Mouse (Mus musculus) intestine, embryonic 16.5 days (tissue): ENCODE measurements around the gene Znhit3. TPM values are rescaled to one million over a fixed set of nuclear protein-coding genes. Genes with fewer than 3 reads are reported as not detected.
"Not testable (repeated sequence)": the region's sequence is repeated elsewhere in the genome, so short reads cannot be mapped to it uniquely, and the experiment has no call there.

Source experiments
- ATAC-seq: fragments of 200-750 bp; cut with Nextera tagmentation; 2 replicates; pipeline ENCODE4 v1.8.0; 2017; ENCODE audit warnings: moderate TSS enrichment, moderate library complexity
- H3K27ac ChIP-seq: fragments of 300-500 bp; sonication (generic); 2 replicates; pipeline ENCODE4 v1.5.1; 2014; ENCODE audit warnings: mild to moderate bottlenecking, low read length
- H3K27me3 ChIP-seq: fragments of 300-500 bp; sonication (generic); replicated peaks from 2 replicates; pipeline ENCODE4 v1.6.1; 2014; ENCODE audit warnings: low read length, control low read depth, mixed read lengths; ENCODE audit not compliant: control insufficient read depth, insufficient read depth
- H3K36me3 ChIP-seq: fragments of 300-500 bp; sonication (generic); 2 replicates; pipeline ENCODE4 v1.6.1; 2014; ENCODE audit warnings: low read length, control low read depth; ENCODE audit not compliant: control insufficient read depth, insufficient read depth
- H3K4me1 ChIP-seq: fragments of 300-500 bp; sonication (generic); 2 replicates; pipeline ENCODE4 v1.6.1; 2014; ENCODE audit warnings: low read length, control low read depth, mixed read lengths; ENCODE audit not compliant: control insufficient read depth, insufficient read depth
- H3K4me2 ChIP-seq: fragments of 300-500 bp; sonication (generic); 2 replicates; pipeline ENCODE4 v1.6.1; 2014; ENCODE audit warnings: low read depth, low read length, control low read depth
- H3K4me3 ChIP-seq: fragments of 300-500 bp; sonication (generic); 2 replicates; pipeline ENCODE4 v1.5.1; 2014; ENCODE audit warnings: mild to moderate bottlenecking, low read length
- H3K9ac ChIP-seq: fragments of 300-500 bp; sonication (generic); 2 replicates; pipeline ENCODE4 v1.6.1; 2014; ENCODE audit warnings: low read depth, low read length
- H3K9me3 ChIP-seq: fragments of 300-500 bp; sonication (generic); 2 replicates; pipeline ENCODE4 v1.6.1; 2016; ENCODE audit warnings: low read length, control low read depth; ENCODE audit not compliant: control insufficient read depth
- WGBS: fragments of 180-500 bp; shearing (Covaris S2); extraction: QIAGEN DNeasy Blood & Tissue Kit; methylation state at CpG from one replicate; pipeline ENCODE4 v1.1.7; 2014; 5-methylcytosine and 5-hydroxymethylcytosine counted together
- polyA plus RNA-seq: library from polyadenylated mRNA; unstranded; fragments of >200 nt; fragmentation: Nextera tagmentation; extraction: Ambion mirVana; gene quantifications from 2 replicates; pipeline ENCODE4 v1.2.1, GENCODE M21; 2015

Gene Znhit3
- polyA plus RNA-seq, 1 experiment from 2014 or later: 49.6 TPM

DNA sequence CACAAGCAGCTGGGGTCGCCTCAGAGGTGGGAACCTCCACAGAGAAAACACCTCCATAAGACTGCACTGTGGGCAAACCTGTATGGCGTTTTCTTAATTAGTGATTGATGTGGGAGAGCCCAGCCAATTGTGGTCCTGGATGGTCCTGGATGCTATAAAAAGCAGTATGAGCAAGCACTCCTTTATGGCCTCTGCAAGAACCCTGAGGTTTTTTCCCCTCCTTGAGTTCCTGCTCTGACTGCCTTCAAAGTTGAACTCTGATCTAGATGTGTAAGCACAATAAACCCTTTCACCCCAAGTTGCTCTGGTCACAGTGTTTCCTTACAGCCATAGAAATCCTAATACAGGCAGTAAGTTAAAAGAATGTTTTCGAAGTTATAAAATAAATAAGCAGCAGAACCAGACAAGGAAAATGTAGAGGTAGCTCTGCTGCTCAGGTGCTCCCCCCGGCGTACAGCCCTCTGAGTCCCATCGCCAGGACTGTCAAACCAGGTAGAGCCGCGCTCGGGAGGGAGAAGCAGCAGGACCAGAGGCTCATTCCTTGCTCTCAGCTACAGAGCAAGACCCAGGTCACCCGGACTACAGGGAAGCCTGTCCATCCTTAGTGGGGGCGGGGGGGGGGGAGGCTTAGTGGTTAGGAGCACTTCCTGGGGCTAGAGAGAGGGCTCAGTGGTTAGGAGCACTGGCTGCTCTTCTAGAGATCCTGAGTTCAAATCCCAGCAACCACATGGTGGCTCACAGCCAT lies 29.2 kb downstream of the Znhit3 start:
- peak; percentile 92 for ATAC-seq
- no peak overlapping the region for H3K4me2 ChIP-seq
- WGBS: 74% methylated on average over 11 of the region's 11 CpGs
- H3K36me3 ChIP-seq: no peaks in the 10 kb centered on the region
- H3K27ac ChIP-seq: peak overlapping the region; percentile 85
- no peak overlapping the region for H3K4me3 ChIP-seq
- no peaks in the 10 kb centered on the region for H3K27me3 ChIP-seq
- no peak overlapping the region for H3K9ac ChIP-seq
- H3K9me3 ChIP-seq: no peaks in the 10 kb centered on the region
- H3K4me1 ChIP-seq: peaks cover 7% of the 10 kb centered on the region; the same call in 1 of the 2 replicates

- 80% methylated on average over 5 of the region's 5 CpGs for WGBS
- Histone ChIP-seq H3K27me3 (no peaks in the 10 kb centered on the region), H3K4me1 (peaks cover 10% of the 10 kb centered on the region), H3K9me3 (no peaks in the 10 kb centered on the region), H3K9ac (no peak overlapping the region), H3K4me2 (no peak overlapping the region), H3K27ac (peak overlapping the region; percentile 85), H3K36me3 (no peaks in the 10 kb centered on the region), H3K4me3 (no peak overlapping the region)
- no peak for ATAC-seq
These were observed 29.9 kb downstream of the Znhit3 start for GRCm38 (mm10) chr11:84886236-84886635.

GRCm38 (mm10) chr11:84885238-84885637 lies 30.9 kb downstream of the Znhit3 start:
- peaks cover 15% of the 10 kb centered on the region for H3K4me1 ChIP-seq
- no peak for ATAC-seq
- no peaks in the 10 kb centered on the region for H3K36me3 ChIP-seq
- no peaks in the 10 kb centered on the region for H3K9me3 ChIP-seq
- no peak overlapping the region for H3K27ac ChIP-seq
- H3K4me2 ChIP-seq: no peak overlapping the region
- no peaks in the 10 kb centered on the region for H3K27me3 ChIP-seq
- H3K4me3 ChIP-seq: no peak overlapping the region
- H3K9ac ChIP-seq: no peak overlapping the region
- 85% methylated on average over 4 of the region's 4 CpGs for WGBS

DNA sequence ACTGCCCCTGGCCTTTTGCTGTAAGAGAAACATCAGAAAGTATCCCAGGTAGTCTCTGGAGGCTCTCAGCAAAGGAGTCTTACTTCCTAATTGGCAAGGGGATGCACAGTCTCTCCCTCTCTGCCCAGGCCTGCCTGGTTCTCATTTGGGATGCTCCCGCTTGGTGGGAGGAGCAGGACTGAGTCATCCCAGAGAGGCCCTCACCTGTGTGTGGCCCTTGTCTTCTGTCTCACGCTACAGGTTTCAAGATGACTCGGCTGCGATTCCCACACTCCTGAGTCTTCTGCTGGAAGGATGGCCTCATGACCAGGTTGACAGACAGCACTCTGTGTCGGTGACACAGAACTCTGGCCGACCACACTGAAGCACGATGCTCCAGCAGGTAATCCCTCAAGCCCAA lies 33.8 kb downstream of the Znhit3 start:
- 94% methylated on average over 7 of the region's 7 CpGs for WGBS
- Histone ChIP-seq H3K9ac (no peak overlapping the region), H3K27ac (no peak overlapping the region), H3K4me3 (no peak overlapping the region), H3K36me3 (no peaks in the 10 kb centered on the region), H3K9me3 (no peaks in the 10 kb centered on the region), H3K4me2 (no peak overlapping the region), H3K4me1 (peaks cover 18% of the 10 kb centered on the region), H3K27me3 (no peaks in the 10 kb centered on the region)
- no peak for ATAC-seq

DNA sequence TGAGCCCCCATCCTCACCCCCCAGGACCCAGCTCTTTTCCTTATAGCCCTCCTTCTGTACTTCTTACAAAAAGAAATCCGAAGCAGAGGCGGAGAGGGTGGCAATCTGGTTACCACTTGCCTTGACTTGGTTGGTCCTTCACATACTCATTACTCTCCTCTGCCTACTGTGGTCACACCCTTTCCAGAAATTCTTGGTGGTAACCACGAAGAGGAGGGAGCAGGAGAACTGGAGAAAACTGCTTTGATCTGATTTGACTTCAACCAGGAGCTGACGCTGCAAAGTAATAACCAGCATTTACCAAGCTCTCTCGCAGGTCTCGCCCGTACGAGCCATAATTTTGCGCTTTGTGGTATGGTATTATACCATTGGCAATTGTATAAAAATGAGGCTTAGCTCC lies 35.2 kb downstream of the Znhit3 start:
- no peaks in the 10 kb centered on the region for H3K9me3 ChIP-seq
- peak overlapping the region; percentile 90 for H3K9ac ChIP-seq
- WGBS: 51% methylated on average over 9 of the region's 9 CpGs
- peaks cover 11% of the 10 kb centered on the region for H3K4me1 ChIP-seq
- peak overlapping the region; percentile 91 for H3K4me2 ChIP-seq
- no peaks in the 10 kb centered on the region for H3K27me3 ChIP-seq
- no peaks in the 10 kb centered on the region for H3K36me3 ChIP-seq
- H3K27ac ChIP-seq: peak overlapping the region; percentile 97
- peak; percentile 17 for ATAC-seq
- H3K4me3 ChIP-seq: peak overlapping the region; percentile 90

DNA sequence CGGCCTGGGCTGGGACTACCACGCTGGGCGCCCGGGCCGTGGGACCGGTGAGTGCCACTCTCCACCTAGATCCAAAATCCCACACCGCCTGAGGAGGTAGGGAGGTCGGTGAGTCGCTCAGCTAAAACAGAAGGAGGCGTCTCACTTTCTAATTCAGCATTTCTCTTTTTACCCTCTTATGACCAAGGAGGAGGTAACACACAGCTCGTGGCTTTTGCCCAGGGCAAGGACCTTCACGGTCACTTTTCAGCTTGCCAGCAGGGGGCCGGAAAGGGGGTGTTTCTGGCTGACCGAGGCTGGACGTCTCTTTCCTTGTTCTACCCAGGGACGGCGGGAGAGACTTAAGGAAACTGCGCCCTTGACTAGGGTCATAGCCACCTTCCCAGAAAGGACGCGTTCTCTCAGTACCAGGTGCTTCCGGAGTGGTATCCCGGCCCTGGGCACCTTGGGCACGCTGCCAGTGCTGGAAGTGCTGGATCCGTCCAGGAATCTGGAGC lies 35.7 kb downstream of the Znhit3 start:
- Histone ChIP-seq H3K9me3 (no peaks in the 10 kb centered on the region), H3K4me2 (peak overlapping the region; percentile 91), H3K27me3 (no peaks in the 10 kb centered on the region), H3K9ac (peak overlapping the region; percentile 90), H3K4me1 (peaks cover 11% of the 10 kb centered on the region), H3K4me3 (peak overlapping the region; percentile 90), H3K36me3 (no peaks in the 10 kb centered on the region), H3K27ac (peak overlapping the region; percentile 97)
- peak; percentile 69 for ATAC-seq
- under 1% methylated on average over 24 of the region's 24 CpGs for WGBS

GRCm38 (mm10) chr11:84879772-84880464 lies 36.2 kb downstream of the Znhit3 start, which contains the start of the genes Myo19 and Pigw:
Gene Myo19, plus strand, starts transcription at chr11:84880148.
Gene Pigw, minus strand, starts transcription at chr11:84880285.
- ATAC-seq: peak; percentile 98
- WGBS: under 1% methylated on average over 71 of the region's 81 CpGs
- H3K27me3 ChIP-seq: no peaks in the 10 kb centered on the region

DNA sequence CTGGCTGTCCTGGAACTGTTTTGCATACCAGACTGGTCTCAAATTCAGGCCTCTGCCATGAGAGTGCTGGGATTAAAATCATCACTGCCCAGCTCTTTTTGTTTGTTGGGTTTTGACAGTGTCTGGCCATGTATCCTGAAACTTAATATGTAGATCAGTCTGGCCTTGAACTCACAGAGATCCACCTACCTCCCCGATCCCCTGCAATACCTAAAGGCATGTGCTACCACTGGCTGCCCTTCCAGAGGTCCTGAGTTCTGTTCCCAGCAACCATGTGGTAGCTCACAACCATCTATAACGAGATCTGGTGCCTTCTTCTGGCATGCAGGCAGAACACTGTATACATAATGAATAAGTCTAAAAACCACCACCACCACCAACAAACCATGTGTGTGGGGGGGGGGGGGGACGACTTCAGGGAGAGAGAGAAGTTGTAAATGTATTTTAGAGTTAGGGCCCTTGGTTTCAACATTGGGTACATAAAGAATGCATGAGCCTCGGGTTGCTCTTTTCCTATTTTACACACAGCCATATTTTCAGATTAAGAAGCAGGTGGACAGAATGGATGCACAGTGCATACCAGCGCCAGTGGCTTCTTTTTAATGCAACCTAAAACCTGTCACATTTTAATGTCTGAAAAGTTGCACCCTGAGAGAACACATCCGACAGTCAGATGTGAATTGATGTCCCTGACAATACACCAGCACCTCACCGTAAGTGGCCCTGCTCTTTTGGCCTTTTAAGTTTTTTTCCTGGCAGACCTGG lies 37.0 kb downstream of the Znhit3 start:
- Histone ChIP-seq H3K9ac (peak overlapping the region; percentile 90), H3K4me2 (peak overlapping the region; percentile 91), H3K9me3 (no peaks in the 10 kb centered on the region), H3K36me3 (no peaks in the 10 kb centered on the region), H3K27ac (peak overlapping the region; percentile 97), H3K27me3 (no peaks in the 10 kb centered on the region), H3K4me3 (peak overlapping the region; percentile 90), H3K4me1 (peaks cover 11% of the 10 kb centered on the region)
- ATAC-seq: no peak
- 21% methylated on average over 6 of the region's 7 CpGs for WGBS

More at GRCm38 (mm10) chr11:84879772-84880464, 36.2 kb downstream of the Znhit3 start, which contains the start of the genes Myo19 and Pigw:
- Histone ChIP-seq H3K4me1 (peaks cover 11% of the 10 kb centered on the region), H3K9ac (peak within 1 kb of the TSS; percentile 90), H3K36me3 (no peaks in the 10 kb centered on the region), H3K4me2 (peak within 1 kb of the TSS; percentile 91), H3K9me3 (no peaks in the 10 kb centered on the region), H3K27ac (peak within 1 kb of the TSS; percentile 97), H3K4me3 (peak within 1 kb of the TSS; percentile 90)

DNA sequence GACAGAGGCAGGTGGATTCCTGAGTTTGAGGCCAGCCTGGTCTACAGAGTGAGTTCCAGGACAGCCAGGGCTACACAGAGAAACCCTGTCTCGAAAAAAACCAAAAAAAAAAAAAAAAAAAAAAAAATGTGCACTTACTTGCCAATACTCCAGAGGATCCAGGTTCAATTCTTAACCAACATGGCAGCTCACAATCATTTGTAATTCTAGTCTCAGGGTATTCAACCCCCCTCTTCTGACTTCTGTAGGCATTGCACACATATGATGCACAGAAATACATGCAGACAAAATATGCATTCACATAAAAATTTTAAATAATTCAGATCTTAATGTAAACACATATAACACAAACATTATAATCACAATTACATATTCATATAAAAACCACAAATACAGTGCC lies 40.1 kb downstream of the Znhit3 start:
- H3K9me3 ChIP-seq, H3K36me3 ChIP-seq, H3K9ac ChIP-seq, H3K4me3 ChIP-seq, H3K4me1 ChIP-seq, H3K27me3 ChIP-seq, ATAC-seq, H3K4me2 ChIP-seq, H3K27ac ChIP-seq: not testable (repeated sequence)
- WGBS: no CpG with 5 or more reads among the region's 1 CpGs
